Mouse (Mus musculus) right cerebral cortex, adult 18-20 months (tissue): ENCODE results near the gene Meis1.

Experiments
- DNase-seq: peaks from one replicate; pipeline ENCODE4 v3.0.0; 2022; ENCODE audit warnings: mixed read lengths

The Meis1 gene

DNA sequence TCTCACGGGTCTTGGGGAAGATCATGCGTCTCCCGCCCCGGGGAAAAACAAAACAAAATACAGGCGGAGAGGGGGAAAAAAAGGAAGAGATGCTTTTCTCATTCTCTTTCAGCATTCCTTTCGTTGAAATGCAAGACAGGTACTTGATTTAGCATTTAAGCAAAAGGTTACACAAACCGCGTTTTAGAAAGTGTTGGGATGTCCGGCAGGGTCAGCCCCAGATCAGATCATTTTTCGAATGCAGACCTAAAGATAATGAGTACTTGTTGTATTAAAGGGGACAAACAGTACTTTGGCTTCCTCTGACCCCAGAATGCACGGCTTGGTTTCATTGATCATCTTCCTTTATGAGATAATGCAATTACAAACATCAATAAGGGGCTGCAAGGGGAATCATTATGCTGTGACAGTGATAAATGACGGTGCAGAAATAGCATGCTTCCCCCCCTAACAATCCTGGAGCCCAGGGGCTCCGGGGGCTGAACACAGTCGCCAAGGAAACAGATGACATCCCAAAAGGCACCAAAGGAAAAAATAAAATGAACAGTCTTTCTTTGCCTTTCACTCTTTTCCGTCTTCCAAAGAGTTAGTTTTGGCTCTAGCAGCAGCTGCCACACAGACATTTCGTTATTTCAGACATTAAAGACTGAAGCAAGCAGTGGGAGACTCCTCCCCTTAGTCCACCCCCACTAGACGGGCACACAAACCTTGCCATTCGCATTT lies 144.3 kb downstream of the Meis1 start:
- DNase-seq = no peak

DNA sequence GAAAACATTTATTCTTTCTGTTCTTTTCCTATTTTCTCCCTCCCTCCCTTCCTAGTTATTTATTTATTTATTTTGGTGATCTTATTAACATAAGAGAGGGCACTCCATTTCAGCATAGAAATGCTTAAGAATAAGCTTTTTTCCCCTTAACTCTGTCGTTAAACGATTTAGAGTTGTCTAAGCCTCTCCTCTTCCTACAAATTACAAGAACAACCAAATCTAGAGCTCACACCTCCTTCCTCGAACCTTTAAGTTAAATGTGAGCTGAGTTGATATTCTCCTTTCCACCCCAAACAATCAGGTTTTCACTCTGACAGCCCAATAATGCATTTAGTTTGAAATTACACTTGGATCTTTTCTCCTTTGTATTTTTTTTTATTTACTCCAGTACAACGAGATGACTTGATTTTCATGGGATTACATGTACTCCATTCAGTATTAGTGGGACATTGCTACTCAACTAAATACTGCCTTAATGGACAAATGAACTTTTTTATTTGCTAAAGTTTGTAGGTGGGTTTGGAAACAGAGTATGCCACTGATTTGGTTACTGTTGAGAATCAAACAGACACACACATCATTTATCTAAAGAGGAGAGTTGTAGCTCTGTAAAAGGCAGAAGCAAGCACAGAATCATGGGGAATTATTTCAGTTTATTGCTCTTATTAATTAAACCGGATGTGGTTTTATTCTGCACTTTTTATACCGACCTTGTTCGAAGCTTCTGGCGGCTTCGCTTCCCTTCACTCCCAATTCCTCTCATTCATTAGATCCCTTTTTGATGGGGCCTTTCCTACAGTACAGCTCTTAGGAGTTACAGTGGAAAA lies 145.1 kb downstream of the Meis1 start:
- DNase-seq = no peak

DNA sequence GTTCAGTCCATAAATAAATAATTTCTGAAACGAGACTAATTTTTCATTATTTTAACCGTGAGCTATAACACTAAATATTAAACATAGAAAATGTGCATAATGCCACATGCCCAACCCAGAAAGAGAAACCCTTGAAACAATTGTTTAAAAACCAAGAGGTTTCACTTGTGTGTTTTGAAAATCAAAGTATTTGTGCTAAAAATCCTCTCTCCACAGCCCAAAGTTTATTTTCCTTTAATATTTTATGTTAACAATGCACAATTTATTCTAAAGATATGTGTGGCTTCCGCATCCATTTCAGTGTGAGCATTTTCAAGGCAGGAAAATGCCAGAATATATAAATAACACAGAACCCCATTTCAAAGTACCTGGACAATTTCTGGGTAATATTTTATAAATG lies 146.0 kb downstream of the Meis1 start:
- DNase-seq = no peak

GRCm38 (mm10) chr11:18872118-18872751 lies 146.6 kb downstream of the Meis1 start:
- no peak for DNase-seq

DNA sequence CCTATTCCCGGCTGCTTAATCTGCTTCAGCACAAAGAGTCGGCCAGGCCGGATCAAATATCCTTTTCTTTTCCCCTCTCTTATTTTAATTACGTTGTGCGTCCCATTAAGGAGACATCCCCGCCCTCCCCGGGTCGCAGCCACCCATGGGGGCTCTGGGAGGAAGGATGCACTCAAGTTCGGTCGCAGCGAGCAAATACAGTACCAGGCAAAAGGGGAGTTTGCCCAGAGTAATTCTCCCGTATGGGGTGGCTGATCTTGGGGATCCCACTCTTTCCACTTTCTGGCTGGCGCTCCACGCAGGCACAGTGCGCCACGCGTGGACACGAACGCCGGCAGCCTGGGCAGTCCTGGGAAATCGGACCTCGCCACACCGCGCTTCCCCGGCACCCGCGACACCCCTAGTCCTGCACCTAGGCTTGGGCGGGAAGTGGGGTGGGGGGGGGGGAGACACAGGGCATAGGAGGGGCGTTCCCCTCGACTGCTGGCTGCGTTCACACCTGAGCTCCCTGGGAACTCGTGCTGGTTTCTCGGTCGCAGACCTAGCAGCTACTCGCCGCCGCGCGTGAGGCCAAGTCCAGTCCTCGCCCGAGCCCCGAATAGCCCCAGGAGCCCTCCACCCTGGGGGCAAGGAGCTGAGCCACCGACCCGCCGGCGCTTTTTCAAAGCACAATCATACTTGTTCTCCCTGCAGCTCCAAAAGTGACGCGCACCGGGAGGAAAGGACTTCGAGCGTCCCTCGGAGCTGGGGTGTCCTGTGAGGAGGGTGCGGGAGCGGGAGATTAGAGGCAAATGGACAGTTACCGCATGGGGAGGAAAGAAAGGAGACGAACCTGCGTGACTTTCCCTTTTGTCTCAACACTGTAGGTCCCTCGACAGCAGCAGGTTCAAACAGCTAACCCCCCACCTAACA lies 147.4 kb downstream of the Meis1 start:
- DNase-seq = no peak

DNA sequence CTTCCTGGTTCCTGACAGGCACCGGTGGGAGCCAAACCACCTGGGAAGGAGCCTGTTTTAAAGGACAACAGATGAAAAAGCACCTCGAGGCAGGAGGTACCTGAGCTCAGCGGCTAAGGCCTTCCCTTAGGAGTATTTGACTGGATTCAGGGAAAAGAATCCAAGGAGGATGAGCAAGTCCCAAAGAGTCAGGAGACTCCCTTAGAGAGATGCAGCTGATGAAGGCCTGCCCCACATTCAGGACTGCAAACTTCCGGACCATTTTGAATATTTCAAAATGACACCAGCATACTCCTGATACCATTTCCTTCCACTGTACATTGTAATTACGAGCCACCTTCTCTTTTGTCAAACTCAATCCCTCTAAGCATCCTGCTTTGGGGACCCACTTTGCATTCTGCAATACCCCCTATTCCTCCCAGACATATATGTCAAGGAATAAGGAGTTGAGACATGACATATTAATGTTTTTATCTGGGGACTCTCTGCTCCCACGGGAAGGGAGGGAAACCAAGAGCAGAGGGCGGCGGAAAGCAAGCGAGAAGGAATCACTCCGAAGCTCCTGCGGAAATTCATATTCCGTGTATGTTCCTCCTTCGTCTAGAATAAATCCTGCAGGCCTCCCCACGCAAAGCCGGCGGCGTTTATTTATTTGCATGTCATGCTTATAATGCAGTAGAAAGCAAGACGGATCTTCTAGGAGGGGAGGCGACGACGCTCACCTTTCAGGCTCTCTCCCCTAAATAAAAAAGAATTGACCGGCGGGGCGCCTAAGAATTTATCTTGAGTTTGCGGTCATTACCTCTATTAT lies 148.5 kb downstream of the Meis1 start:
- DNase-seq = no peak

GRCm38 (mm10) chr11:18869429-18869969 lies 149.3 kb downstream of the Meis1 start:
- no peak for DNase-seq

- no peak for DNase-seq
Observed at GRCm38 (mm10) chr11:18867665-18868064, 151.1 kb downstream of the Meis1 start.

- DNase-seq = no peak
Observed at GRCm38 (mm10) chr11:18866198-18866836, 152.5 kb downstream of the Meis1 start.

DNA sequence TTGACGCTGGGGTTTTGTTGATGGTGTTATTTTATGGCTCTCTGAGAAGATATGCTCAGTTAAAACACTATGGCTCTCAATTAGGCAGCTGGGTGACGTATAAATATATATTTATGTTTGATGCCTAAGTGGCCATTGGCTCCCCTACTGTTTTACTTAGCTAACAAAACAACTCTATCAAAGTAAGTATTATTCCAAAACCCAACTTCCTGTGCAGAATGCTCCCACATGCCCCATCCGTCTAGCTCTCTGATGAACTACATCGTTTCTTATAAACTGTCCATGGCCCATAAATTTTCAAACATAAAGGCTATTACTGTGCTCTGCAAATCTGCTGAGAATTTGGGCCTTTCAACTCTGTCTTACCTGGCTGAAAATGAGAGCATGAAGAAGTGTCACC lies 168.0 kb downstream of the Meis1 start:
- DNase-seq = no peak

GRCm38 (mm10) chr11:18847650-18848049 lies 171.1 kb downstream of the Meis1 start:
- no peak for DNase-seq

- DNase-seq = no peak
Observed at GRCm38 (mm10) chr11:18846472-18846871, 172.3 kb downstream of the Meis1 start.

DNA sequence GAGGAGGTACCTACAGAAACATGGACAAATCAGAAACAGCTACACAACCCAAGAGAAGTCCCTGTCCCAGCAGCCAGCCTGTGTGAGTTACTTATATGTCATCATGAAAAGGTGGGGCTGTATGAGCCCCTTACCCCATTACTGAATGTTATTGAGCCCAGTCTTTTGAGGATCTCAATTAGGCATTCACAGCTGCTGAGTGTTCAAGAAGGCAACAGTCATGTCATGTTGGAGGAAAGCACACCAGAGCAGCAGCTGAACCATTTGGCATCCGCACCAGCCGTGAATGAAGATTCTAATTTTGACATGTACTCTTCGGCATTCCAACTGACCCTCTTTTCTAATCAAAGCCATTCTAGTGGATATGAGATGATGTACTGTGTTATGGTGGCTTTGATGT lies 172.9 kb downstream of the Meis1 start:
- DNase-seq = no peak

DNA sequence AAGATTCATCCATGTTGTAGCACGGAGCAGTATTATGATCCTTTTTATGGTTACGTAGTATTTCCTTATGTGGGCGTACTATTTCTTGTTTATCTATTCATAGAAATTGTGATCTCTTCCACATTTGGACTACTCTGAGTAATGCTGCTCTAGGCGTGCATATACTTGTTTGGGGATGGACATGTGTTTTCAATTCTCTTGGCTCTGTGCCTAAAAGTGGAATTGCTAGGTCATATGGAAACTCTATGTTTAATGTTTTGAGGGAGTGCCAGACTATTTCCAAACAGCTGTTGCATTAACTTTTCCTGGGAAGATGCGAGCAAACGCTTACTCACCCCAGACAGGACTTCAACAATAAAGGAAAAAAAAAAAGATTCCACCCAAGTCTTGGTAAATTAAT lies 173.3 kb downstream of the Meis1 start:
- DNase-seq = no peak

DNA sequence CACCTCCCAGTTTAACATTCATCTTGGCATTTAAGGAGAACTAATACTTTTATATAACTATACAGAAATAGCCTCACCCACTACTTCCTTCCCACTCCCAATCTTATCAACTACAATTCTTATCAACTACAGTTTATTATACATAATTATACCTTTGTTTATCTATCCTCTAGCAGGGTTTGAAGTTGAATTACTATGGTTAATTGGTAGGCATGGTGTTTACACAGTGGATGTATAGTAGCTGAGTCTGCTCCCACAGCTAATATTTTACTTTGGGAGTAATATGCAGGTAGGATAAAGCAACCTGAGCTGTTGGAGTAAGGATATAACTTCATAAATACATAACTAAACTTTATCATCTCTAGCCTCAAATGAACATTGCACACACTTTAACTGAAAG lies 188.7 kb downstream of the Meis1 start:
- no peak for DNase-seq
